Mouse (Mus musculus): Measurements from ENCODE around the gene Exoc4. TPM values are rescaled to one million over a fixed set of nuclear protein-coding genes. Genes with fewer than 3 reads are reported as not detected.

Gene Exoc4
- polyA plus RNA-seq, 1 experiment from 2014 or later = 10.9 TPM

GRCm38 (mm10) chr6:33425007-33425406 lies 176.1 kb downstream of the Exoc4 start:
- Histone ChIP-seq H3K9me3 (replicated peaks; ENCODE audit: control insufficient read depth, low read length) (no peaks in the 10 kb centered on the region), H3K4me1 (ENCODE audit: control insufficient read depth, low read depth, low read length) (no peaks in the 10 kb centered on the region), H3K4me2 (ENCODE audit: low read depth, low read length) (no peak overlapping the region), H3K27ac (ENCODE audit: low read length) (no peak overlapping the region), H3K4me3 (ENCODE audit: low read depth, low read length) (no peak overlapping the region), H3K27me3 (ENCODE audit: control insufficient read depth, insufficient read depth, low read depth, low read length) (no peaks in the 10 kb centered on the region), H3K36me3 (ENCODE audit: control insufficient read depth, insufficient read depth) (no peaks in the 10 kb centered on the region), H3K9ac (ENCODE audit: low read depth, low read length) (no peak overlapping the region)
- ATAC-seq (ENCODE audit: low read depth) = no peak

- Histone ChIP-seq H3K9ac (ENCODE audit: low read depth, low read length) (no peak overlapping the region), H3K27ac (ENCODE audit: low read length) (no peak overlapping the region), H3K9me3 (replicated peaks; ENCODE audit: control insufficient read depth, low read length) (no peaks in the 10 kb centered on the region), H3K4me1 (ENCODE audit: control insufficient read depth, low read depth, low read length) (no peaks in the 10 kb centered on the region), H3K4me2 (ENCODE audit: low read depth, low read length) (no peak overlapping the region), H3K36me3 (ENCODE audit: control insufficient read depth, insufficient read depth) (no peaks in the 10 kb centered on the region), H3K4me3 (ENCODE audit: low read depth, low read length) (no peak overlapping the region), H3K27me3 (ENCODE audit: control insufficient read depth, insufficient read depth, low read depth, low read length) (no peaks in the 10 kb centered on the region)
- ATAC-seq (ENCODE audit: low read depth) = no peak
- WGBS (ENCODE audit: insufficient replicate concordance) = 62% methylated on average over 4 of the region's 4 CpGs
These were observed 182.4 kb downstream of the Exoc4 start for GRCm38 (mm10) chr6:33431207-33431787.

GRCm38 (mm10) chr6:33440508-33440907 lies 191.6 kb downstream of the Exoc4 start:
- no peak overlapping the region for H3K9ac ChIP-seq (ENCODE audit: low read depth, low read length)
- no peak overlapping the region for H3K4me3 ChIP-seq (ENCODE audit: low read depth, low read length)
- no peak overlapping the region for H3K27ac ChIP-seq (ENCODE audit: low read length)
- no peak for ATAC-seq (ENCODE audit: low read depth)
- WGBS (ENCODE audit: insufficient replicate concordance) = 49% methylated on average over 1 of the region's 1 CpGs
- H3K4me2 ChIP-seq (ENCODE audit: low read depth, low read length) = no peak overlapping the region
- H3K4me1 ChIP-seq (ENCODE audit: control insufficient read depth, low read depth, low read length) = no peaks in the 10 kb centered on the region
- no peaks in the 10 kb centered on the region for H3K27me3 ChIP-seq (ENCODE audit: control insufficient read depth, insufficient read depth, low read depth, low read length)
- H3K36me3 ChIP-seq (ENCODE audit: control insufficient read depth, insufficient read depth) = no peaks in the 10 kb centered on the region
- no peaks in the 10 kb centered on the region for H3K9me3 ChIP-seq (replicated peaks; ENCODE audit: control insufficient read depth, low read length)

- Histone ChIP-seq H3K4me2 (ENCODE audit: low read depth, low read length) (no peak overlapping the region), H3K27ac (ENCODE audit: low read length) (no peak overlapping the region), H3K4me3 (ENCODE audit: low read depth, low read length) (no peak overlapping the region), H3K36me3 (ENCODE audit: control insufficient read depth, insufficient read depth) (no peaks in the 10 kb centered on the region), H3K27me3 (ENCODE audit: control insufficient read depth, insufficient read depth, low read depth, low read length) (no peaks in the 10 kb centered on the region), H3K9ac (ENCODE audit: low read depth, low read length) (no peak overlapping the region), H3K4me1 (ENCODE audit: control insufficient read depth, low read depth, low read length) (no peaks in the 10 kb centered on the region; the same call in 1 of the 2 replicates), H3K9me3 (replicated peaks; ENCODE audit: control insufficient read depth, low read length) (no peaks in the 10 kb centered on the region)
- no peak for ATAC-seq (ENCODE audit: low read depth)
- 84% methylated on average over 2 of the region's 2 CpGs for WGBS (ENCODE audit: insufficient replicate concordance)
These were observed 204.9 kb downstream of the Exoc4 start for GRCm38 (mm10) chr6:33453810-33454209.

GRCm38 (mm10) chr6:33454354-33454753 lies 205.5 kb downstream of the Exoc4 start:
- no peak overlapping the region for H3K4me3 ChIP-seq (ENCODE audit: low read depth, low read length)
- 47% methylated on average over 2 of the region's 2 CpGs for WGBS (ENCODE audit: insufficient replicate concordance)
- H3K9ac ChIP-seq (ENCODE audit: low read depth, low read length) = no peak overlapping the region
- no peaks in the 10 kb centered on the region; the same call in 1 of the 2 replicates for H3K4me1 ChIP-seq (ENCODE audit: control insufficient read depth, low read depth, low read length)
- H3K27ac ChIP-seq (ENCODE audit: low read length) = no peak overlapping the region
- ATAC-seq (ENCODE audit: low read depth) = no peak
- no peak overlapping the region for H3K4me2 ChIP-seq (ENCODE audit: low read depth, low read length)
- H3K27me3 ChIP-seq (ENCODE audit: control insufficient read depth, insufficient read depth, low read depth, low read length) = no peaks in the 10 kb centered on the region
- no peaks in the 10 kb centered on the region for H3K36me3 ChIP-seq (ENCODE audit: control insufficient read depth, insufficient read depth)
- no peaks in the 10 kb centered on the region for H3K9me3 ChIP-seq (replicated peaks; ENCODE audit: control insufficient read depth, low read length)

- no peaks in the 10 kb centered on the region for H3K27me3 ChIP-seq (ENCODE audit: control insufficient read depth, insufficient read depth, low read depth, low read length)
- no peak overlapping the region for H3K4me2 ChIP-seq (ENCODE audit: low read depth, low read length)
- H3K36me3 ChIP-seq (ENCODE audit: control insufficient read depth, insufficient read depth) = no peaks in the 10 kb centered on the region
- no peaks in the 10 kb centered on the region for H3K9me3 ChIP-seq (replicated peaks; ENCODE audit: control insufficient read depth, low read length)
- H3K9ac ChIP-seq (ENCODE audit: low read depth, low read length) = no peak overlapping the region
- no peak for ATAC-seq (ENCODE audit: low read depth)
- 83% methylated on average over 1 of the region's 1 CpGs for WGBS (ENCODE audit: insufficient replicate concordance)
- H3K4me1 ChIP-seq (ENCODE audit: control insufficient read depth, low read depth, low read length) = no peaks in the 10 kb centered on the region; the same call in 1 of the 2 replicates
- H3K4me3 ChIP-seq (ENCODE audit: low read depth, low read length) = no peak overlapping the region
- H3K27ac ChIP-seq (ENCODE audit: low read length) = no peak overlapping the region
These were observed 206.4 kb downstream of the Exoc4 start for GRCm38 (mm10) chr6:33455238-33455637.

GRCm38 (mm10) chr6:33464862-33465261 lies 216.0 kb downstream of the Exoc4 start:
- no peak for ATAC-seq (ENCODE audit: low read depth)
- Histone ChIP-seq H3K4me3 (ENCODE audit: low read depth, low read length) (no peak overlapping the region), H3K36me3 (ENCODE audit: control insufficient read depth, insufficient read depth) (no peaks in the 10 kb centered on the region), H3K4me2 (ENCODE audit: low read depth, low read length) (no peak overlapping the region), H3K9me3 (replicated peaks; ENCODE audit: control insufficient read depth, low read length) (no peaks in the 10 kb centered on the region), H3K27me3 (ENCODE audit: control insufficient read depth, insufficient read depth, low read depth, low read length) (no peaks in the 10 kb centered on the region), H3K27ac (ENCODE audit: low read length) (no peak overlapping the region), H3K9ac (ENCODE audit: low read depth, low read length) (no peak overlapping the region), H3K4me1 (ENCODE audit: control insufficient read depth, low read depth, low read length) (peaks cover 12% of the 10 kb centered on the region)
- WGBS (ENCODE audit: insufficient replicate concordance) = 73% methylated on average over 3 of the region's 3 CpGs

- H3K9ac ChIP-seq (ENCODE audit: low read depth, low read length) = no peak overlapping the region
- H3K4me3 ChIP-seq (ENCODE audit: low read depth, low read length) = no peak overlapping the region
- H3K4me1 ChIP-seq (ENCODE audit: control insufficient read depth, low read depth, low read length) = peaks cover 12% of the 10 kb centered on the region
- no peak overlapping the region for H3K27ac ChIP-seq (ENCODE audit: low read length)
- H3K27me3 ChIP-seq (ENCODE audit: control insufficient read depth, insufficient read depth, low read depth, low read length) = no peaks in the 10 kb centered on the region
- H3K9me3 ChIP-seq (replicated peaks; ENCODE audit: control insufficient read depth, low read length) = no peaks in the 10 kb centered on the region
- no peak overlapping the region for H3K4me2 ChIP-seq (ENCODE audit: low read depth, low read length)
- WGBS (ENCODE audit: insufficient replicate concordance) = 77% methylated on average over 3 of the region's 3 CpGs
- ATAC-seq (ENCODE audit: low read depth) = no peak
- H3K36me3 ChIP-seq (ENCODE audit: control insufficient read depth, insufficient read depth) = no peaks in the 10 kb centered on the region
These were observed 216.5 kb downstream of the Exoc4 start for GRCm38 (mm10) chr6:33465392-33465791.

GRCm38 (mm10) chr6:33466168-33466839 lies 217.4 kb downstream of the Exoc4 start:
- Histone ChIP-seq H3K36me3 (ENCODE audit: control insufficient read depth, insufficient read depth) (no peaks in the 10 kb centered on the region), H3K9me3 (replicated peaks; ENCODE audit: control insufficient read depth, low read length) (no peaks in the 10 kb centered on the region), H3K4me1 (ENCODE audit: control insufficient read depth, low read depth, low read length) (peaks cover 12% of the 10 kb centered on the region), H3K27me3 (ENCODE audit: control insufficient read depth, insufficient read depth, low read depth, low read length) (no peaks in the 10 kb centered on the region), H3K4me3 (ENCODE audit: low read depth, low read length) (no peak overlapping the region), H3K4me2 (ENCODE audit: low read depth, low read length) (peak overlapping the region; percentile 53), H3K27ac (ENCODE audit: low read length) (peak overlapping the region; percentile 36), H3K9ac (ENCODE audit: low read depth, low read length) (no peak overlapping the region)
- WGBS (ENCODE audit: insufficient replicate concordance) = 37% methylated on average over 5 of the region's 5 CpGs
- ATAC-seq (ENCODE audit: low read depth) = peak; percentile 96

All from liver, embryonic 16.5 days (tissue).